Mouse (Mus musculus) left cerebral cortex, adult 18-20 months (tissue): ENCODE measurements at regions not wholly inside any gene's neighbourhood (a gene's known extent, or its start where the extent isn't known, plus 50 kb on each side); places are given as distances from the start of the nearest gene placed in this dataset.

Experiments used
- DNase-seq, 2 experiments: peaks; one replicate each; pipeline ENCODE4 v3.0.0; 2021 to 2022; ENCODE audit warnings: low spot score in 2 of 2, mixed read lengths in 1 of 2

- no peak for DNase-seq
Observed at GRCm38 (mm10) chr1:48866926-48867325, 1974.3 kb upstream of the Slc39a10 start.

- no peak for DNase-seq
Observed at GRCm38 (mm10) chr1:48881373-48881772, 1988.7 kb upstream of the Slc39a10 start.

- peak in 1 of 2 experiments; percentile 1 for DNase-seq
Observed at GRCm38 (mm10) chr1:48893571-48893970, 2000.9 kb upstream of the Slc39a10 start.

- no peak for DNase-seq
Observed at GRCm38 (mm10) chr1:48916419-48916818, 1984.0 kb upstream of the Tmeff2 start.

- DNase-seq = no peak
Observed at GRCm38 (mm10) chr1:48943126-48943525, 1957.3 kb upstream of the Tmeff2 start.

GRCm38 (mm10) chr1:48943826-48944225, 1956.6 kb upstream of the Tmeff2 start:
- no peak for DNase-seq
